Mouse (Mus musculus): ENCODE data around the gene Olfr804.

Gene Olfr804

DNA sequence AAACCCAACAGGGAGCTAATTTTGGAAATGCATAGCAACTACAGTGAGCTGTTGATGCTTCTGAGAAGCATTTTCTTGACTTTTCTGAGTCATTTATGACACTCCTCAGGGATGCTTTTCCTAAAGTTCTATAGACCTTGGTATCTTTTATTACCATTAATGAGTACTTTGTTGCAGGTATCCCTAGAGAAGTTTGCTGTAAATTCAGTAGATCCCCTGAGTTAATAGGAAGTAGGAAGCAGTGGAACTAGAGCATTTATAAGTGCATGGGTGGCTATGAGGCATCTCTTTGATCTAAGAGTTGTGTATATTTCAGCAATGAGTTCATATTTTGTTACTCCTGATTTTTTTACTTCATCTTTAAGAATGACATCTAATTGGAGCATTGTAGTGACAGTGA, at the start of gene Olfr804:
Olfr804 (plus strand) TSS at position 301 of the 400 bp plus-strand sequence.
- DNase-seq (ENCODE audit: low spot score), result no peak

DNA sequence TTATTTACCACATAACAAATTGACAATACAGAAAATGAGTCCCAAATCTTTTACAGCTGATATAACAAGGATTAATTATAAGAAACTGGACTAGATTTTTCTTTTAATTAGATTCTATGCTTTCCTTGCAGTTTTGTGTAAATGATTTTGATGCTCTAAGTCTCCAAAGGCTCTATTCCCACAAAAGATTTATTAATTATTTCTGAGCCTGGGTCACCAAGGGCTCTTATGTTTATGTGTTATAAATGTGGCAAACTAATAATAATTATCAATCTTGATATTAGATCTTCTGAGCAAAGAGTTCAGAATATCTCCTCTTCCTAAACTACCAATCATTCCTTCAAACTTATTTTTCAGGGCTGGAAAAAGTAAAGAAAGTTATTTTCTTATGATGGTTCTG, 45.6 kb upstream of the Olfr804 start, which contains the start of gene Olfr800:
Olfr800 (plus strand) TSS at position 301 of the 400 bp plus-strand sequence.
- no peak for DNase-seq (ENCODE audit: low spot score)

DNA sequence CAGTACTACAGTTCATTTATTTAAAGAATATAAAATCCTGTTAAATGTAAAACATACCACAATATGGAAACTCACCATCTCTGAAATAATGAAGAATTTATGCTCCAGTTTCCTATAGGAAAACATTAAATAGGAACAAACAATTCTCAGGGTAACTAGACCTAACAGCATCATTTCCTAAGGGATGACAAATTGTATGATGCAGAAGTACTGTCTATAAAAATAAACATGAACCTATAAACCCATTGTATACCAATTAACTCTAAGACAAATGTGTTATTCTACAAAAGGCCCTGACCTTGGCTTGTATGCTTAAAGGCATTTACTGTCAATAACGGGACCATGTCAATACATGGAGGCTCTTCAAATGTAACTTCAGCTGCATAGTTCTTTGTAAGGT, 29.2 kb upstream of the Olfr804 start, which contains the start of gene Olfr801:
Olfr801 (minus strand) TSS at position 101 of the 400 bp plus-strand sequence.
- DNase-seq (ENCODE audit: low spot score), result no peak

DNA sequence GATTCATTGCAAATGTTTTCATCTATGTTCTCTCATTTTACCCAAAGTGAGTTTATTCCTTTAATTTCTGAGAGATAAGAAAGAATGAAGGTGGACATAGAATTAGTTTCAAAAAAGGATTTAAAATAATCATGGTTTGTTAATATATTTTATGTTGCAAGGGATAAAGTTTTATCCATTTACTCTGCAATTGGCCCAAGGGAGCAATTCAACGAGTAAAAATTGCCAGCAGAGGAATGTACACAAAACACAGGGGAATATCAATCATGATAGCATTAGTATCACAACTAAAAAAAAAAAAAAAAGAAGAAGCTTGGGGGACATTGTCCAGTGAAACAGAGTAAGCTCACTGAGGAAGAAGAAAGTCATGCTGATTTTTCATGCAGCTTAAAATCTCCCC, 14.9 kb upstream of the Olfr804 start, which contains the start of gene Olfr802:
Olfr802 (minus strand) TSS at position 101 of the 400 bp plus-strand sequence.
- DNase-seq (ENCODE audit: low spot score), result no peak

DNA sequence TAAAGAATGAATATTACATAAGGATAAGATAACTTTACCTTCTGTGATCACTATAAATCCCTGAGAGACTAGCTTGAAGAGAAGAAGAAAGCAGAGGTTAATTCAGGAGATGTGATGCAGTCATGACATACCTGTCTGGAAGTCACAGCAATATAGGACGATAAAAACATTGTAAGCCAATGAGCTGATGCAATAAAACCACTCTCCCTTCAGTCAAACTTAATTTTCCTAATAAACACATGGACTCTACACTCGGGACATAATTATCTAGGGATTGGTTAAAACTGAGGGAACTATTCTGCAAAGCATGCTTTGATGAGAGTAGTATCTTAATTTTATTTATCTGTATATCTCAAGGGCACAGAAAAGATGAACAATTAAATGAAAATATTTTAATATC, 8.8 kb upstream of the Olfr804 start, which contains the start of gene Olfr803:
Olfr803 (minus strand) TSS at position 101 of the 400 bp plus-strand sequence.
- no peak for DNase-seq (ENCODE audit: low spot score)

DNA sequence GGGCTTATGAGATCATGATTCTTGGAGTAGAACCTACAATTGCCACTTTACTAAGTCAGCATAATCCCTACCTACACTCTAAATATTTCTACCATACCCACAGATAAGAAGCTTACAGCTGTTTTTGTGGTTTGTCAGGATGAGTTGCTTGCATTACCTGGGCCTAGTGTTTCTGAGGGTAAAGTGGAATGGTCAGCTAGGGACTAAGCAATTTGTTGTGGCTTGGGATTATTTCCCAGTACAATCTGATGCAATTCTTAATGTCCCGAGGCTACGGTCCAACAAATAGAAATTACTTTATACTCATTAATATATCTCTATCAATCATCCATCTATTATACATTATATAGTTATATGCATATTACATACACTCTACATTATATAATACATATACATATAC, 26.3 kb downstream of the Olfr804 start, which contains the start of gene Olfr805:
Olfr805 (minus strand) TSS at position 101 of the 400 bp plus-strand sequence.
- DNase-seq (ENCODE audit: low spot score), result no peak

DNA sequence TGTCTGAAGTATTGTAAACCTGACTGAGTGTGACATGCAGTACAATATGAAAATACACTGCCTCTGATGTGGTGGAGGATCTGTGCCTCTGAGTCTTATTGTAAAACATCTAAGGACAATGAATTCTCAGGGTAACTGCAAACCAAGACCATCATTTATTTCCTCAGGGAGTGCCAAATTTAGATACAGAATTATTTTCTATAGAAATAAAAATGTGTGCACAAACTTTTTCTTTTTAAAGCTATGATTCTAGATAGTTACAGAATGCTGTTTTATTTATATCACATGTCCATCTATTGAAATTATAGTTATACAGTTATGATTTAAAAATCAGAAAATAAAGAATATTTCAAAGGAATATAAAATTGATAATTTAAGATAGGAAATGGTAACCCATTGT, 38.8 kb downstream of the Olfr804 start, which contains the start of gene Olfr806:
Olfr806 (minus strand) TSS at position 101 of the 400 bp plus-strand sequence.
- no peak for DNase-seq (ENCODE audit: low spot score)

DNA sequence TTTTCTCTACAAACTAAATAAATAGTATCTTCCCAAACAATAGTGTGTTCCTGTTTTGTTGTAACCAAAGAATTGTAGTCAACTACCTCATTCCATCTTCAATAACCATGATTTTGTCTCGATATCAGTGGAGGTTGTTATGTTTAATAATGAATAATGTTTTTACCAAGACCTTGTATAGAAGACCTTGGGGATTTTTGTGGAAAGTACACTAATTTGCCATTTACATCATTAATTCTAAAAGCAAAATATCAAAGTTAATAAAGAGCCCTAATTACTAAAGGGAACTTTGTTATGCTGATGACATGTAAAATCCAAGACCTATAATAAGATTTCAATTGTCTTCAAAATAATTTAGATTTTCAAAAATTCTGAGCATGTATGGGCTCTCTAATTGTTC, 54.7 kb downstream of the Olfr804 start, which contains the start of gene Olfr807:
Olfr807 (minus strand) TSS at position 101 of the 400 bp plus-strand sequence.
- DNase-seq (ENCODE audit: low spot score), result no peak
